Mouse (Mus musculus): ENCODE measurements around the gene Supt7l. TPM values are rescaled to one million over a fixed set of nuclear protein-coding genes. Genes with fewer than 3 reads are reported as not detected.
"Not testable (repeated sequence)": the region's sequence is repeated elsewhere in the genome, so short reads cannot be mapped to it uniquely, and the experiment has no call there.

Gene Supt7l
- 11.4 and 12.4 TPM in 2 replicates for polyA plus RNA-seq (2015; fragmentation: Nextera tagmentation; extraction: Ambion mirVana)

DNA sequence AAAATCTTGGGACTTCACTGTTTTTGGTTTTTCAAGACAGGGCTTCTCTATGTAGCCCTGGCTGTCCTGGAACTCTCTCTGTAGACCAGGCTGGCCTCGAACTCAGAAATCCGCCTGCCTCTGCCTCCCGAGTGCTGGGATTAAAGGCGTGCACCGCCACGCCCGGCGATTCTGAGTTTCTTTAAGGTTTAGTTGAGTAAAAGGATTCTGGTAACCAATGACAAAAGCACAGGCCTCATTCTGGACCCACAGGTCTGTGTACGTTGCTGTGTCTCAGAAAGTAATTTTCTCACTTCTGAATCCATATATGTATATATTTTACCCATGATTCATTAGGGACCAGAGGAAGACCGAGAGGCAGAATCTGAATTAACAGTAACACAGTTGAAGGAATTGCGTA lies at the start of gene Supt7l:
Gene Supt7l (minus strand): TSS at position 101 of the 400 bp plus-strand sequence.
- WGBS, result 77% methylated on average over 11 of the region's 11 CpGs
- Histone ChIP-seq H3K4me2 (replicated peaks; ENCODE audit: low read depth, low read length) (peak within 1 kb of the TSS; percentile 97), H3K9ac (replicated peaks; ENCODE audit: low read depth) (peak within 1 kb of the TSS; percentile 82), H3K27ac (ENCODE audit: low read length) (peak within 1 kb of the TSS; percentile 72), H3K4me3 (ENCODE audit: low read depth, low read length) (peak within 1 kb of the TSS; percentile 90), H3K36me3 (ENCODE audit: insufficient read depth, low read length) (peaks cover 21% of the 10 kb centered on the region; the same call in 1 of the 2 replicates)
- not testable (repeated sequence) for H3K27me3 ChIP-seq (replicated peaks; ENCODE audit: insufficient read depth, low read length); DNase-seq (ENCODE audit: low spot score); ATAC-seq; H3K4me1 ChIP-seq (ENCODE audit: insufficient read depth, low read depth, low read length); H3K9me3 ChIP-seq (ENCODE audit: low read length)

GRCm38 (mm10) chr5:31576539-31576975 lies 49.0 kb upstream of the Supt7l start:
- Histone ChIP-seq H3K36me3 (ENCODE audit: insufficient read depth, low read length) (no peaks in the 10 kb centered on the region), H3K27ac (ENCODE audit: low read length) (peak overlapping the region; percentile 47; the same call in 1 of the 2 replicates), H3K4me3 (ENCODE audit: low read depth, low read length) (no peak overlapping the region), H3K9ac (replicated peaks; ENCODE audit: low read depth) (no peak overlapping the region), H3K4me1 (ENCODE audit: insufficient read depth, low read depth, low read length) (no peaks in the 10 kb centered on the region; the same call in 1 of the 2 replicates), H3K27me3 (replicated peaks; ENCODE audit: insufficient read depth, low read length) (no peaks in the 10 kb centered on the region), H3K4me2 (replicated peaks; ENCODE audit: low read depth, low read length) (no peak overlapping the region), H3K9me3 (ENCODE audit: low read length) (no peaks in the 10 kb centered on the region)
- TF ChIP-seq CTCF (IDR thresholded peaks at IDR 0.05) (no peak), EP300 (IDR thresholded peaks at IDR 0.05) (peak; percentile 68)
- DNase-seq (ENCODE audit: low spot score), result peak; percentile 84
- whole genome bisulfite sequencing, result 50% methylated on average over 7 of the region's 7 CpGs
- peak; percentile 98 for ATAC-seq

GRCm38 (mm10) chr5:31573722-31574121 lies 46.1 kb upstream of the Supt7l start:
- H3K4me1 ChIP-seq (ENCODE audit: insufficient read depth, low read depth, low read length), result no peaks in the 10 kb centered on the region; the same call in 1 of the 2 replicates
- H3K9me3 ChIP-seq (ENCODE audit: low read length), result no peaks in the 10 kb centered on the region
- no peaks in the 10 kb centered on the region for H3K27me3 ChIP-seq (replicated peaks; ENCODE audit: insufficient read depth, low read length)
- ATAC-seq (no peak), DNase-seq (ENCODE audit: low spot score) (no peak)
- TF ChIP-seq CTCF (IDR thresholded peaks at IDR 0.05) (no peak), EP300 (IDR thresholded peaks at IDR 0.05) (no peak)
- 88% methylated on average over 3 of the region's 3 CpGs for WGBS
- H3K9ac ChIP-seq (replicated peaks; ENCODE audit: low read depth), result no peak overlapping the region
- no peak overlapping the region for H3K27ac ChIP-seq (ENCODE audit: low read length)
- H3K36me3 ChIP-seq (ENCODE audit: insufficient read depth, low read length), result no peaks in the 10 kb centered on the region
- no peak overlapping the region for H3K4me2 ChIP-seq (replicated peaks; ENCODE audit: low read depth, low read length)
- H3K4me3 ChIP-seq (ENCODE audit: low read depth, low read length), result no peak overlapping the region

DNA sequence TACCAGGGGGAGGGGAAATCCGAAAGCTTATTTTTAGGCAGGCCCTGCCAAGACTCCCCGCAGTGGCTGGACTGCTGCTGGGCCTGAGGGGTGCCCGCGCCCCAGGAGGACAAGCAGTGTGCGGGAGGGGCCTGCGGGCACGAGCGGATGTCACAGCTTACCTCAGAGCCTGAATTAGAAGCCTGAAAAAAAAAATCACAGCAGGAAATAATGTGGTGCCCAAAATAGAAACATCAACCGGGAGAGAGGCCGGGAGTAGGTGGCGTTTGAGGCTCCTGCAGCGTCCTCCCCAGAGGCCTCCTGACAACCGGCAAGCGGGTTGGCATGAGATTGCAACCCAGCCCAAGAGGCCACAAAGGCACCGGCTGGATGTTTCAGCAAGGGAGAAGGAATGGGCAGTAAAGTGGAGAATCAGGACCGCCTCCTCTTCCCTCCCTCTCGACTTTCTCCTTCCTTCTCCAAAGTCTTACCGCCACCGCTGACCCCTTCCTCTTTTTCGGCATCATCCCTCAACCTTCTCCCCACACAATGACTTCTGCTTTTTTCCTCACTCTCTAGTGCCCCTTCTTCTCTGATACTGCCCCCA lies 43.5 kb upstream of the Supt7l start:
- H3K9me3 ChIP-seq (ENCODE audit: low read length), result no peaks in the 10 kb centered on the region
- peak overlapping the region; percentile 39 for H3K4me2 ChIP-seq (replicated peaks; ENCODE audit: low read depth, low read length)
- DNase-seq (ENCODE audit: low spot score), result peak; percentile 70
- WGBS, result 8% methylated on average over 18 of the region's 20 CpGs
- no peak overlapping the region for H3K9ac ChIP-seq (replicated peaks; ENCODE audit: low read depth)
- H3K4me3 ChIP-seq (ENCODE audit: low read depth, low read length), result no peak overlapping the region
- peak overlapping the region; percentile 63 for H3K27ac ChIP-seq (ENCODE audit: low read length)
- H3K27me3 ChIP-seq (replicated peaks; ENCODE audit: insufficient read depth, low read length), result no peaks in the 10 kb centered on the region
- H3K4me1 ChIP-seq (ENCODE audit: insufficient read depth, low read depth, low read length), result no peaks in the 10 kb centered on the region; the same call in 1 of the 2 replicates
- ATAC-seq, result peak; percentile 74
- no peaks in the 10 kb centered on the region for H3K36me3 ChIP-seq (ENCODE audit: insufficient read depth, low read length)
- TF ChIP-seq EP300 (IDR thresholded peaks at IDR 0.05) (peak; percentile 76), CTCF (IDR thresholded peaks at IDR 0.05) (0 out of 2 replicates have a peak, but pooled peaks have one; percentile 5)

- no peaks in the 10 kb centered on the region for H3K36me3 ChIP-seq (ENCODE audit: insufficient read depth, low read length)
- H3K4me3 ChIP-seq (ENCODE audit: low read depth, low read length), result no peak overlapping the region
- H3K27me3 ChIP-seq (replicated peaks; ENCODE audit: insufficient read depth, low read length), result no peaks in the 10 kb centered on the region
- no peak overlapping the region for H3K9ac ChIP-seq (replicated peaks; ENCODE audit: low read depth)
- H3K4me2 ChIP-seq (replicated peaks; ENCODE audit: low read depth, low read length), result no peak overlapping the region
- no peaks in the 10 kb centered on the region; the same call in 1 of the 2 replicates for H3K4me1 ChIP-seq (ENCODE audit: insufficient read depth, low read depth, low read length)
- H3K27ac ChIP-seq (ENCODE audit: low read length), result peak overlapping the region; percentile 33
- DNase-seq (ENCODE audit: low spot score) (peak; percentile 65), ATAC-seq (peak; percentile 65)
- no peaks in the 10 kb centered on the region for H3K9me3 ChIP-seq (ENCODE audit: low read length)
- WGBS, result 40% methylated on average over 5 of the region's 5 CpGs
- TF ChIP-seq CTCF (IDR thresholded peaks at IDR 0.05) (no peak), EP300 (IDR thresholded peaks at IDR 0.05) (peak; percentile 91)
These were observed 40.5 kb upstream of the Supt7l start for GRCm38 (mm10) chr5:31567951-31568657.

GRCm38 (mm10) chr5:31566457-31566856 lies 38.9 kb upstream of the Supt7l start:
- Histone ChIP-seq H3K27ac (ENCODE audit: low read length) (no peak overlapping the region), H3K4me1 (ENCODE audit: insufficient read depth, low read depth, low read length) (peaks cover 4% of the 10 kb centered on the region; the same call in 1 of the 2 replicates), H3K36me3 (ENCODE audit: insufficient read depth, low read length) (no peaks in the 10 kb centered on the region), H3K9me3 (ENCODE audit: low read length) (no peaks in the 10 kb centered on the region), H3K4me3 (ENCODE audit: low read depth, low read length) (no peak overlapping the region), H3K4me2 (replicated peaks; ENCODE audit: low read depth, low read length) (no peak overlapping the region), H3K9ac (replicated peaks; ENCODE audit: low read depth) (no peak overlapping the region), H3K27me3 (replicated peaks; ENCODE audit: insufficient read depth, low read length) (no peaks in the 10 kb centered on the region)
- ATAC-seq (no peak), DNase-seq (ENCODE audit: low spot score) (no peak)
- TF ChIP-seq EP300 (IDR thresholded peaks at IDR 0.05) (no peak), CTCF (IDR thresholded peaks at IDR 0.05) (no peak)
- whole genome bisulfite sequencing, result 54% methylated on average over 3 of the region's 3 CpGs

Measured in lung, postnatal 0 days (tissue).